Mouse (Mus musculus): ENCODE results near the gene Rab3gap1.

DNA sequence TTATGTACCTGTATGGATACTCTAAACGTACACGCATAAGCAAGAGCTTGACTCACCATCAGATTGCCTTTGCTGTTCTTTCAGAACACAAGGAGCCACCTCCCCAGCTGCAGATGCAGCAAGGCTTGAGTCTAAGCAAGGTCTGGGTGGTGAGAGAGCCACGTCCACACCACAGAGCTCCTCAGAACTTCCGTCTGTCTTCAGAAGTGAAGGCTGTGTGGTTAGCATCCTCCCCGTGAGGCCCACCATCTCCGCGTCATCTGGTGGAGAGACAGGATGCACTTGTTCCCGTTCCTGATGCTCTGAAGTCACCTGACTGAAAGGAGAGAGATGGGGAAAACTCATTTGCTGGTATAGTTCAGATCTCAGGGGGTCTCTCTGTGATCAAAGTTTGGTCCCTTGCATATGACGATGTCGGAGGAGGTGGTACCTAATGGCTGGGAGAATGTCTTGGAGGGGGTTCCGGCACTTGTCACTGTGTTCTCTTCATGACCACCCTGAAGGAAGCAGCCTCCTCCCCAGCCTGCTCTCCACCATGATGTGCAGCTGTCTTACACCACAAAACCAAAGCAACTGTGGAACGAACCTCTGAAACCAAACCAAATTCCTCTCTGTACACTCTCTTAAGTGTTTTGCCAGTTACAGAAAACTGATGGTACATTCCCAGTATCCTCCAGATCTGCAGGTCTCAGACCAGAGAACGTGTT is 38.2 kb upstream of the Rab3gap1 start:
- no peak for TF ChIP-seq GATA1 (IDR thresholded peaks at IDR 0.05; ENCODE audit: borderline replicate concordance, low read length)
- TF ChIP-seq FLI1 (IDR thresholded peaks at IDR 0.05; ENCODE audit: low read length) = no peak

All from megakaryocyte, embryonic 14.5 days (primary cell).